Mouse (Mus musculus) heart, adult 8-10 months (tissue): ENCODE data around the gene Eya2. TPM values are rescaled to one million over a fixed set of nuclear protein-coding genes. Genes with fewer than 3 reads are reported as not detected.
A peak's percentile ranks its signal among the peaks of the same experiment; 100 is the strongest.

ENCODE experiments used
- DNase-seq: peaks from one replicate; pipeline ENCODE4 v3.0.0; 2022; ENCODE audit warnings: low spot score
- total RNA-seq, 4 experiments: library from RNA; stranded (reverse); gene quantifications; 2 replicates each; pipeline ENCODE4 v1.2.4; 2022

The Eya2 gene
- total RNA-seq, 4 experiments from 2014 or later: 0.65 to 1.2 (median 1.1) TPM

DNA sequence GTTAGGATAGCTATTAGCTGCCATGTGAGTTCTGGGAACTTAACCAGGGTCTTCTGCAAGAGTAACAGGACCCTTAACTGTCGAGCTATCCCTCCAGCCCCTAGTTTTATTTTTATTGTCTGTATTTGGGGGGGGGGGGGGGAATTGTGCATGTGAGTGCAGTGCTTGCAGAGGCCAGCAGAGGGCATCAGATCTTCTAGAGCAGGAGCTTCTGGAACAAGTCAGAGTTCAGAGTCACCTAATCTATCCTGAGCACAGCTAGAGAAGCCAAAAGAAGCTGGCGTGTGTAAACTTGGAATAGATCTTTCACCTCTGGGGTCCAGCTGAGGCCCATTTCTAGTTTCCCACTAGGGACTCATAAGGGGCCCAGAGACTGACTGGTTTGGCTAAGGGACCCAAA is 1.1 kb upstream of the Eya2 start:
- DNase-seq: no peak

DNA sequence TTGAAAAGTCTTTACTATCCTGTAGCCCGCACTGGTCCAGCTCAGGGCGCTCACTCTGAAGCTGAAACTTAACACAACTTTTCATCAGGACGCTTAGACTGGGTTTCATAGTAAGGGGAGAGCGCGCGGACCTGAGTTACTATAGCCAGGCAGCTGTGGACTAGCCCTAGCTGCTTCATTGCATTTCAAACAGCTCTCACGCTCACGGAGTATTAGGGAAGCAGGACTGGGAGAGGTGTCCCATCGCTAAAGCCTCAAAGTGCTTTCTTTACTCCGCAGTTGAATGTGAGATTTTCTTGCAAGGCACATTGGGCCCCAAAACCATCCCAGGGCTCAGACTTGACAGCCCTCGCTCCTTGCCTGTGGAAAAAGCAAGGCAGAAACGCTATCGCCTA is 841 bp downstream of the Eya2 start:
- no peak for DNase-seq

DNA sequence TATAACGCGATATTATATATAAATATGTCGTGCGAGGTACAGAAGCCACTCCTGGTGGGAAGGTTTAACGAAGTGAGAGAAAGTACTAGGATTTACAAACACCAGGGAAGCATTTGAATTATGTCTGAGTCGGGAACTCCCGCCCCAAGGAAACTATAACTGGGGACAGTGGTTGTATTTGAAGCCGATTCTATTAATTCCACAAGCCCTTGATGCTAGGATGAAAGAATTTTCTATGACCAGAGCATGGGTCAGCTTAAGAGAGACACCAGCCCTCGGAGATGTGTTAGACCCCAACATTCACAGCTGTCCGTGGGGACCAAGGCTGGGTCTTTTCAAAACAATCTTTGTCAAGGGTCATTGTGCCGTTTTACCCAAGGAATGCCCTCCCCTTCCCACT is 1.3 kb downstream of the Eya2 start:
- DNase-seq: no peak

- no peak for DNase-seq
Measured at GRCm38 (mm10) chr2:165597536-165597935, 2.7 kb downstream of the Eya2 start.

DNA sequence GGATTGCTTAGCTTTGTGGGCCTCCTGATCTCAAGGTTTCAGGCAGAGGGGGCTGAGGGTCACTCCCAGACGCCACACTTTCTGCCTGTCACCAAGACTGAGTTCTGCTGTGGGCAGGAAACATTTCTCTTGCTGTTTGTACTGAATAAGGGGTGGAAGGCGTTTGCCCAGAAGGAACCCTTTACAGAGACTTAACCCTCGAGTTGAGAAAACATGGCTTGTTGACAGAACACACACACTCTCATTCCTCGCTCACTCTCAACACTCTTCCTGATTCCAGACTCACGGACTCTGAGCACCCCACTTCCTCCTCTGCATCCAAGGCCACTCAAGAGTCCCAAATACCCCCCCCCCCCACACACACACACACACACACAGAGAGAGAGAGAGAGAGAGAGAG is 3.3 kb downstream of the Eya2 start:
- no peak for DNase-seq

DNA sequence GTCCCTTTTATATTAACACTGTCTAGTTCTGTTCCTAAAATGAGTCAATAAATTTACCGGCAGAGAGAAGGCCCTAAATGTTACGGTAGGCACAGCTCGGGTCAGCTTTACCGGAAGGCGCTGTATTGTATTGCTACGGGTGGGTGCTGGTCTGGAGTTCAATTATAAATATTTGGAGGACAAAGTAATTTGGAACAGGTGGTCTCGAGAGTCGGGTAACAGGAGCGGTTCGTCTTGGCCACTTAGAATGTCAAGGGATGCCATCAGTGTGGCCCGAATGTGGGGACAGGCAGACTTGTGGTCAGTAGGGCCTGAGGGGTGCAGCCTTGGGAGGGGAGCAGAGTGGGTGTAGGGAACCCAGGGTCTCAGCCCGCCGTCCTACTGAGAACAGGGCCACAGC is 4.7 kb downstream of the Eya2 start:
- no peak for DNase-seq

GRCm38 (mm10) chr2:165600926-165601325 is 6.1 kb downstream of the Eya2 start:
- DNase-seq: no peak

GRCm38 (mm10) chr2:165601605-165602004 is 6.8 kb downstream of the Eya2 start:
- no peak for DNase-seq

- DNase-seq: no peak
Measured at GRCm38 (mm10) chr2:165603775-165604174, 8.9 kb downstream of the Eya2 start.

- DNase-seq: no peak
Measured at GRCm38 (mm10) chr2:165611551-165612253, 16.9 kb downstream of the Eya2 start.

GRCm38 (mm10) chr2:165613741-165614339 is 19.0 kb downstream of the Eya2 start:
- DNase-seq: peak; percentile 65

DNA sequence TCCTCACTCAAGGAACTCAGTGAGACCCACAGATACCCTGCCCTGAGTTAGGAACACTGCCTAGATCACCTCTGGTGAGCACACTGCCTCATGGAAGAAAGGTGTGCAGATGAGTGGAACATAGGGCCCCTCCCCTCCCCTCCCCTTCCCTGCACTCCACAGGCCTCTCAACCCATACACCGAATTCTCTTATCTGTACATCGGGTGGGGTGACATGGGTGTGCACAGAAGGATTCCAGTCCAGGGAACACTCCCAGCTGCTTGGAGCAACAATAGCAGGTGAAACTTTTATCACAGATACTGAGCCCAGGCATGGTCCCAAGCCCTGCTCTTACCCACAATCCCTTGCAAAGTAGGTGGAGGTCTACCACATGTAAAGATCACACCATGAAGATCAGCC is 26.7 kb downstream of the Eya2 start:
- no peak for DNase-seq

- no peak for DNase-seq
Measured at GRCm38 (mm10) chr2:165622596-165622995, 27.8 kb downstream of the Eya2 start.

- DNase-seq: no peak
Measured at GRCm38 (mm10) chr2:165626826-165627225, 32.0 kb downstream of the Eya2 start.

DNA sequence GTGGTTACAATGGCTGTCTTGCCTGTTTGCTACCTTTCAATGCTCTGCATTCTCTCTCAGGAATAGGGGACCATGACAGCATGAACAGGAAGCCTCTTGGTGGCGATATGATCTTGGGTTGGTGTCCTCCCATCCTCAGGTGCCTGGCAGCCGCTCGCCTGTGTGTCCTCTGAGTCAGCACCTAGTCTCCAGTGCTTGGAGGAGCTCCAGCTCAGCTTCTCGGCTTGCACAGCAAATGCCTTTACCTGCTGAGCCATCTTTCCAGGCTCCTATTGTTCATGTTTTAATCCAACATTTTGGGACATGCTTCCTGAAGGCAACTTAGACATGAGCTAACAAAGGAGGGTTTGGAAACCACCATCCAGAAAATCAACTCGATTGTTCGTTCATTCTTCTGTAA is 33.1 kb downstream of the Eya2 start:
- DNase-seq: no peak

GRCm38 (mm10) chr2:165629900-165630299 is 35.1 kb downstream of the Eya2 start:
- DNase-seq: no peak

DNA sequence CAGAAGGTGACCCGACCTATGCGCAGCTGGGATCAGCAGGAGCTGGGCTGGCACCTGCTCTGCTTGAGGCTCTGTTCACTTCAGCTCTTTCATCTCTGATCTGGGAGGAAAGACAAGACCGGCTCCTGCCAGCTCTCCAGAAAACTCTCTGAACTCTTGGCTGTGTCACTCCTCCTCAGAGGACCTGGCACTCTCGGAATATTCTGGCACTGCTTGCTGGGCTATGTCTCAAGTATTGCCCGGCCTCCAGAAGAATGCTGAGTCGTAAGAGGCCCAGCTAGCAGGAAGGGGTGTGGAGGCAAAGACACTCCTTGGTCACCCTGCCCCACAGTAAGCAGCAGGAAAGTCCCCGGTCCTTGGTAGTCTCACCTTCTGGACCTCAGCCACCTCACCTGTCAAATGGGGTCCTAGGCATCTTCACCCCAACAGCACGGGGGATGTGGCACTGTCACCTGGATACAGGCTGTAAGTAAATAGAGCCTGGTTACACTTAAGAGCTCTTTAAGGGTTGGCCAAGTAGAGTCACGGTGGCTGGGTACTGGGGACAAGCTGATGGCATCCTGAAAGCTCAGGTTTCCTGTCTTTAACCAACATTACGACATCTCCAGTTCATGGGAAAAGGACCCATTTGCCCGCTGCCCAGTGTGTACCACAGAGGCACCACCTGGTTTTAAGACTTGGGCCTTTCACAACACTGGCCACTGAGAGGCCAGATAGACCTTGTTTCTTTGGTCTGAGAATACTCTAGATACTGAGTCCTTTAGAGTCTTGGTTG is 38.4 kb downstream of the Eya2 start:
- DNase-seq: no peak

DNA sequence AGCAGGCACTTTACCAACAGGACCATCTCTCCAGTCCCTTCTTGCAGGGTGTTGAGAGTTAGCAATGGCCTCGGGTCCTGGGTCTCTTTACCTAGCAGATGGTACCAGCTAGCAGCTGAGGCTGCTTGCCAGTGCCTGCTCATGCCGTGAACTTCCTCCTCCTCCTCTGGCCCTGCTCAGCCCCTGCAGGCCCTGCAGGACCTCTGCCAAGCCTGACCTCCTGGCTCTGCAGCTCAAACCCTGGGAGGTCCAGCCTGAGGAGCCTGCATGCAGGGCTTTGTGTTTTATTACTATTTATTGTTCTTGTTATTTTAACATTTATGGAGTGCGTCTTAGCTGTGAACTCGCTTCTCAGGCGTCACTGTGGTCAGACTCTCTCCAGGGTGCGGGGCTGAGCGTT is 39.6 kb downstream of the Eya2 start:
- DNase-seq: no peak

DNA sequence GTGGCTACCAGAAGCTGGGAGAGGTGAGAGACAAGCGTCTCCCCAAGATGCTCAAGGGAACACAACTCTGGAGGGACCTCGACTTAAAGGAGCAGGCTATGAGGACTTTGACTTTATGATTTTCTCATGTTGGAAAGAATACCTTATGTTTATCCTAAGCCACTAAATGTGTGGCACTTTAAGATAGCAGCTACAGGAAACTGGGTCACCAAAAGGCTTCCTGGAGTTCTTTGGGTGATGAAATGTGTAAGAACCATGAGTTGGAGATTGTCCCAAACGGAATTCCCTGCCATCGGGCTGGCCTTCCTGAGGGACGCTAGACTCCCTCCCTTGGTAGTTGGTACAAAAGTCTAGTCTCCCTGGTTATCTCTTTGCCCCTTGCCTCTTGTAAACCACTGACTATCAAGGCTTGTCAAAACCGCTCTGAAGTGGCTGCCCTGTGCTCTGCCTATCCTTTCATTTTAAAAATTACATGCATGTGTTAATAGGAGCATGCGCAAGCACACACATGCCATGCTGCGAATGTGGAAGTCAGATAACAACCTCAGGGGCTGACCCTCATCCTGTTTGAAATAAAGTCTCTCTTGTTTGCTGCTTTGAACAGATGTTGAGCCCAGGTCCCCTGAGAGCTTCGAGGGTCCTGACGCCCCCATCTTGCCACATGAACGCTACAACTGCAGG is 44.4 kb downstream of the Eya2 start:
- no peak for DNase-seq

DNA sequence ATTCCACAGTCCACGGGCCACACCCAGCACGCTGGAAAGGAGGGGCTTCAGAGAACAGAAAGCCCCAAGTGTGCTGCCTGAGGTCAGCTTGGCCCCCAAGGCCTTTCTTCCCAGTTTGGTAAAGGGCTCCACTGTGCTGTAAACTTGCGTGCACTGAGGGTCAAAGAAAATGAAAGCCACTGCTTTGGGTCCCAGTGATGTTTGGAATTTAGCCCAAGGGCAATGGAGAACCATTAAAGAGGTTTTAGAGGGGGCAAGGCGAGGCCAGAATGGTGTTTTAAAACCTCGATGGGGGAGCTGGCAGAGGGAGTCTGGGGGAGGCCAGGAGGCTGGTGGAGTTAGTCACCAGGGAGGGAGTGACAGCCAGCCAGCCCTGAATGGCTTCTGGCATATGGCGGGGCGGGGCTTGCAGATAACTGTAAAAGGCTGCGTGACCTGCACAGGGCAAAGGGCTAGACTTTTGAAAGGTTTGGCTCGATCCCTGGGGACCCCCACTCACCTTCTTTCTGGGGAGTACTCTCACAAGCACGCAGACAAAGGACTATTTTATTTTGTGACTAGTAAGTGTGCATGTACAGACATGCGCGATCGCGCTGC is 47.2 kb downstream of the Eya2 start:
- DNase-seq: no peak

DNA sequence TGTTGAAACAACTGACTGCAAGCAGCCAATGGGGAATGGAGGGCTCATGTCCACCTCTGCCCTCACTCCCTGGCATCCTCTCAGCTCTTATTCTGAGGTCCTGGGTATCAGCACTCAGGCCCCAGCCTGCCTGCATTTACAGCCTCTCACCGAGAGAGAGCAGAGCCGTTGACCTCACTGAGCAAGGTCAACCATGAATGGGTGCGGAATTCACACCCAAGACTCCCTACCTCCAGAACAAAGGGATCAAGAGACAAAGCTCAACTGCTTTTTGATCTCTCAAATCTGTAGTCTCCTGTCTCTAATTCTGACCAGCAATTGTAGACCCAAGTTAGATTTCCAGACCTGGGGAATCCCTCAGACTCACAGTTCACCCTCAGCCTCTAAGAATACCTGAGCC is 48.8 kb downstream of the Eya2 start:
- DNase-seq: no peak

- DNase-seq: no peak
Measured at GRCm38 (mm10) chr2:165644057-165644456, 49.2 kb downstream of the Eya2 start.
